Mouse (Mus musculus) erythroblast, adult 5-6 weeks (primary cell): ENCODE data around the gene AI854703. TPM values are rescaled to one million over a fixed set of nuclear protein-coding genes. Genes with fewer than 3 reads are reported as not detected.
"Not testable (repeated sequence)": the region's sequence is repeated elsewhere in the genome, so short reads cannot be mapped to it uniquely, and the experiment has no call there.

Experiments
- ATAC-seq: replicated peaks from 2 replicates; pipeline ENCODE4 v1.8.0; 2016; ENCODE audit warnings: moderate number of reproducible peaks, mild to moderate bottlenecking, moderate TSS enrichment, inconsistent platforms; ENCODE audit not compliant: poor library complexity, low FRiP score, severe bottlenecking
- total RNA-seq, 2 experiments: library from RNA; stranded (forward) in 1 of 2; stranded (reverse) in 1 of 2; fragments of 150-400 nt in 1 of 2; fragments of 200-764, 138-1000 nt in 1 of 2; gene quantifications; 2 replicates each; pipeline versions ENCODE4 v1.2.3 to v1.2.4; 2015 to 2017; ENCODE audit warnings: low replicate concordance in 2 of 2

Gene AI854703
- total RNA-seq, 2 experiments from 2014 or later, result not detected

- no peak for ATAC-seq
These were observed 15.9 kb upstream of the AI854703 start for GRCm38 (mm10) chr6:48610657-48611056.

GRCm38 (mm10) chr6:48613464-48613863 lies 13.1 kb upstream of the AI854703 start:
- no peak for ATAC-seq

GRCm38 (mm10) chr6:48614756-48615155 lies 11.8 kb upstream of the AI854703 start:
- no peak for ATAC-seq

- ATAC-seq, result no peak
These were observed 6.5 kb upstream of the AI854703 start for GRCm38 (mm10) chr6:48620031-48620430.

GRCm38 (mm10) chr6:48622186-48622843 lies 4.2 kb upstream of the AI854703 start:
- ATAC-seq, result not testable (repeated sequence)

GRCm38 (mm10) chr6:48623460-48623859 lies 3.1 kb upstream of the AI854703 start:
- no peak for ATAC-seq

- ATAC-seq, result no peak
These were observed 420 bp downstream of the AI854703 start for GRCm38 (mm10) chr6:48626984-48627383.

- no peak for ATAC-seq
These were observed 954 bp downstream of the AI854703 start for GRCm38 (mm10) chr6:48627511-48627924.

GRCm38 (mm10) chr6:48628377-48628776 lies 1.8 kb downstream of the AI854703 start:
- no peak for ATAC-seq

GRCm38 (mm10) chr6:48628808-48629660 lies 2.5 kb downstream of the AI854703 start:
- ATAC-seq, result no peak

GRCm38 (mm10) chr6:48629661-48630034 lies 3.1 kb downstream of the AI854703 start:
- ATAC-seq, result no peak

GRCm38 (mm10) chr6:48630831-48631230 lies 4.3 kb downstream of the AI854703 start:
- no peak for ATAC-seq

GRCm38 (mm10) chr6:48635105-48635504 lies 8.5 kb downstream of the AI854703 start:
- no peak for ATAC-seq

GRCm38 (mm10) chr6:48636515-48636914 lies 10.0 kb downstream of the AI854703 start:
- ATAC-seq, result no peak

GRCm38 (mm10) chr6:48637811-48638500 lies 11.4 kb downstream of the AI854703 start:
- ATAC-seq, result no peak

- ATAC-seq, result no peak
These were observed 12.0 kb downstream of the AI854703 start for GRCm38 (mm10) chr6:48638553-48638952.

- no peak for ATAC-seq
These were observed 14.8 kb downstream of the AI854703 start for GRCm38 (mm10) chr6:48641391-48641790.

- ATAC-seq, result no peak
These were observed 16.3 kb downstream of the AI854703 start for GRCm38 (mm10) chr6:48642764-48643292.

GRCm38 (mm10) chr6:48645660-48646308 lies 19.2 kb downstream of the AI854703 start:
- ATAC-seq, result no peak

- ATAC-seq, result no peak
These were observed 19.7 kb downstream of the AI854703 start for GRCm38 (mm10) chr6:48646309-48646690.
